Mouse (Mus musculus) megakaryocyte, embryonic 14.5 days (primary cell): ENCODE results near the gene Olfr522. TPM values are rescaled to one million over a fixed set of nuclear protein-coding genes. Genes with fewer than 3 reads are reported as not detected.

Source experiments
- H3K27me3 ChIP-seq: replicated peaks from 2 replicates; pipeline ENCODE3; 2012; ENCODE audit warnings: inconsistent platforms
- H3K36me3 ChIP-seq: replicated peaks from 2 replicates; pipeline ENCODE3; 2012; ENCODE audit warnings: low read length, inconsistent platforms, mixed read lengths
- H3K4me1 ChIP-seq: 2 replicates; pipeline ENCODE4 v1.6.1; 2012; ENCODE audit warnings: inconsistent platforms
- H3K4me3 ChIP-seq: replicated peaks from 2 replicates; pipeline ENCODE3; 2012; ENCODE audit warnings: moderate library complexity, mild to moderate bottlenecking, inconsistent platforms
- H3K9me3 ChIP-seq: 2 replicates; pipeline ENCODE4 v1.6.1; 2012; ENCODE audit warnings: inconsistent platforms
- FLI1 ChIP-seq: IDR thresholded peaks from 2 replicates; pipeline ENCODE4 v1.6.1; 2012; ENCODE audit warnings: low read length, inconsistent platforms, mixed read lengths
- GATA1 ChIP-seq: IDR thresholded peaks from 3 replicates; pipeline ENCODE4 v1.6.1; 2012; ENCODE audit warnings: mixed read lengths, low read length, inconsistent platforms, borderline replicate concordance
- polyA plus RNA-seq: library from polyadenylated mRNA; stranded (reverse); fragments of >175 nt; gene quantifications from 2 replicates; pipeline ENCODE4 v1.2.3, GENCODE M21; 2012; ENCODE audit warnings: low replicate concordance; ENCODE audit not compliant: insufficient read depth

The Olfr522 gene
- polyA plus RNA-seq, 1 experiment, result not detected

GRCm38 (mm10) chr7:140169386-140169785, 4.8 kb upstream of the Olfr522 start:
- Histone ChIP-seq H3K9me3 (peaks cover 21% of the 10 kb centered on the region), H3K27me3 (peaks cover 29% of the 10 kb centered on the region), H3K36me3 (no peaks in the 10 kb centered on the region), H3K4me1 (0 out of 2 replicates have a peak, but pooled peaks cover 1% of the 10 kb centered on the region), H3K4me3 (no peak overlapping the region)
- TF ChIP-seq GATA1 (no peak), FLI1 (no peak)

GRCm38 (mm10) chr7:140167950-140168349, 3.4 kb upstream of the Olfr522 start:
- Histone ChIP-seq H3K4me1 (peaks cover 8% of the 10 kb centered on the region; the same call in 1 of the 2 replicates), H3K36me3 (no peaks in the 10 kb centered on the region), H3K4me3 (no peak overlapping the region), H3K27me3 (peaks cover 29% of the 10 kb centered on the region), H3K9me3 (peaks cover 21% of the 10 kb centered on the region)
- TF ChIP-seq GATA1, result no peak
- no peak for TF ChIP-seq FLI1

- no peaks in the 10 kb centered on the region for H3K9me3 ChIP-seq
- H3K36me3 ChIP-seq, result no peaks in the 10 kb centered on the region
- no peak overlapping the region for H3K4me3 ChIP-seq
- TF ChIP-seq FLI1 (no peak), GATA1 (no peak)
- peaks cover 58% of the 10 kb centered on the region for H3K27me3 ChIP-seq
- H3K4me1 ChIP-seq, result peaks cover 11% of the 10 kb centered on the region; the same call in 1 of the 2 replicates
Observed at GRCm38 (mm10) chr7:140160363-140160762, 4.2 kb downstream of the Olfr522 start.

GRCm38 (mm10) chr7:140154218-140154927, 10.2 kb downstream of the Olfr522 start, which contains the start of gene Sprn:
Gene Sprn, minus strand, starts transcription at chr7:140154877.
- Histone ChIP-seq H3K9me3 (no peaks in the 10 kb centered on the region), H3K4me1 (peaks cover 13% of the 10 kb centered on the region), H3K27me3 (peaks cover 52% of the 10 kb centered on the region), H3K36me3 (peaks cover 18% of the 10 kb centered on the region), H3K4me3 (peak within 1 kb of the TSS; percentile 28)
- TF ChIP-seq FLI1 (no peak), GATA1 (no peak)

- Histone ChIP-seq H3K4me3 (no peak overlapping the region), H3K36me3 (peaks cover 24% of the 10 kb centered on the region), H3K9me3 (no peaks in the 10 kb centered on the region), H3K4me1 (peaks cover 13% of the 10 kb centered on the region), H3K27me3 (peaks cover 49% of the 10 kb centered on the region)
- TF ChIP-seq GATA1 (no peak), FLI1 (no peak)
Observed at GRCm38 (mm10) chr7:140153829-140154217, 10.7 kb downstream of the Olfr522 start.

GRCm38 (mm10) chr7:140153383-140153782, 11.2 kb downstream of the Olfr522 start:
- TF ChIP-seq GATA1 (no peak), FLI1 (no peak)
- peaks cover 26% of the 10 kb centered on the region for H3K36me3 ChIP-seq
- H3K4me1 ChIP-seq, result peaks cover 13% of the 10 kb centered on the region
- H3K9me3 ChIP-seq, result no peaks in the 10 kb centered on the region
- H3K27me3 ChIP-seq, result peaks cover 44% of the 10 kb centered on the region
- peak overlapping the region; percentile 18 for H3K4me3 ChIP-seq

GRCm38 (mm10) chr7:140144550-140144949, 20.0 kb downstream of the Olfr522 start:
- Histone ChIP-seq H3K36me3 (peaks cover 64% of the 10 kb centered on the region), H3K4me3 (no peak overlapping the region), H3K27me3 (no peaks in the 10 kb centered on the region), H3K9me3 (no peaks in the 10 kb centered on the region), H3K4me1 (peaks cover 10% of the 10 kb centered on the region)
- TF ChIP-seq FLI1, result no peak

- peaks cover 34% of the 10 kb centered on the region for H3K36me3 ChIP-seq
- H3K4me3 ChIP-seq, result peak overlapping the region; percentile 35
- TF ChIP-seq GATA1 (no peak), FLI1 (no peak)
- peaks cover 16% of the 10 kb centered on the region for H3K4me1 ChIP-seq
- no peaks in the 10 kb centered on the region for H3K27me3 ChIP-seq
- H3K9me3 ChIP-seq, result no peaks in the 10 kb centered on the region
Observed at GRCm38 (mm10) chr7:140141350-140141749, 23.2 kb downstream of the Olfr522 start.

GRCm38 (mm10) chr7:140138021-140138310, 26.6 kb downstream of the Olfr522 start:
- Histone ChIP-seq H3K9me3 (no peaks in the 10 kb centered on the region), H3K36me3 (peaks cover 23% of the 10 kb centered on the region), H3K27me3 (no peaks in the 10 kb centered on the region), H3K4me1 (peaks cover 41% of the 10 kb centered on the region), H3K4me3 (peak overlapping the region; percentile 98)
- TF ChIP-seq GATA1 (no peak), FLI1 (no peak)

- no peaks in the 10 kb centered on the region for H3K27me3 ChIP-seq
- H3K4me3 ChIP-seq, result peak within 1 kb of the TSS; percentile 98
- TF ChIP-seq FLI1, result no peak
- no peak for TF ChIP-seq GATA1
- H3K9me3 ChIP-seq, result no peaks in the 10 kb centered on the region
- H3K4me1 ChIP-seq, result peaks cover 46% of the 10 kb centered on the region
- H3K36me3 ChIP-seq, result peaks cover 22% of the 10 kb centered on the region
Observed at GRCm38 (mm10) chr7:140137135-140138020, 27.2 kb downstream of the Olfr522 start, which contains the start of gene Mtg1. Gene Mtg1, plus strand, starts transcription at chr7:140137564.
